In genomic region chr11:85776861-85777360, GRCm38 (mm10) we compare ENCODE assay signal across 24 mouse cellular contexts. TPM values are rescaled to one million over a fixed set of nuclear protein-coding genes. Genes with fewer than 3 reads are reported as not detected.
A peak's percentile ranks its signal among the peaks of the same experiment; 100 is the strongest.
DNase-seq lines count a peak whose midpoint lies in the region; ATAC-seq and TF ChIP-seq lines count a peak whose summit lies in the region.
"Had no signal": no experiment of that assay in that cellular context is flagged by ENCODE, and none has a peak within 500 bp of the region (broad histone marks: within the 10 kb centered on the region; RNA-seq: fewer than 3 reads in every experiment).

No protein-coding gene starts in this region.

- H3K9me3 ChIP-seq in lung, embryonic 16.5 days (ENCODE audit: control insufficient read depth, low read length), result no peaks in the 10 kb centered on the region
- H3K9me3 ChIP-seq in embryonic facial prominence, embryonic 10.5 days, result no peaks in the 10 kb centered on the region
- H3K9me3 ChIP-seq: embryonic facial prominence, embryonic 12.5 days; heart, embryonic 12.5 days; hindbrain, embryonic 13.5 days; neural tube, embryonic 15.5 days had no signal

- H3K4me1 ChIP-seq in lung, embryonic 16.5 days (replicated peaks; ENCODE audit: control insufficient read depth, insufficient read depth, low read length), result peaks cover 46% of the 10 kb centered on the region
- H3K4me1 ChIP-seq in lung, adult 2 months (ENCODE audit: control insufficient read depth, insufficient read depth, low read length), result peaks cover 16% of the 10 kb centered on the region
- peaks cover 71% of the 10 kb centered on the region for H3K4me1 ChIP-seq in embryonic facial prominence, embryonic 10.5 days

- no peak overlapping the region for H3K9ac ChIP-seq in lung, embryonic 16.5 days (ENCODE audit: low read length)
- H3K9ac ChIP-seq: embryonic facial prominence, embryonic 12.5 days; heart, embryonic 12.5 days; hindbrain, embryonic 13.5 days; liver, postnatal 0 days; neural tube, embryonic 15.5 days had no signal

- no peak overlapping the region for H3K4me3 ChIP-seq in lung, embryonic 16.5 days (ENCODE audit: low read length)
- H3K4me3 ChIP-seq in lung, adult 2 months (replicated peaks; ENCODE audit: extremely low read depth, low read depth, low read length), result no peak overlapping the region
- no peak overlapping the region for H3K4me3 ChIP-seq in embryonic facial prominence, embryonic 10.5 days
- H3K4me3 ChIP-seq: embryonic facial prominence, embryonic 12.5 days; erythroblast, embryonic 14.5 days; heart, embryonic 12.5 days; hindbrain, embryonic 13.5 days; neural tube, embryonic 15.5 days had no signal

- TF ChIP-seq POLR2A in lung, adult 2 months (IDR thresholded peaks at IDR 0.05; ENCODE audit: borderline replicate concordance, extremely low read depth, low read depth, low read length), result no peak

- no peaks in the 10 kb centered on the region for H3K27me3 ChIP-seq in lung, embryonic 16.5 days (ENCODE audit: control insufficient read depth, insufficient read depth, low read depth, low read length)
- H3K27me3 ChIP-seq in embryonic facial prominence, embryonic 10.5 days (replicated peaks; ENCODE audit: low read depth, poor library complexity, severe bottlenecking), result peaks cover 76% of the 10 kb centered on the region

- WGBS in lung, embryonic 16.5 days, result 54% methylated on average over 7 of the region's 7 CpGs
- WGBS in lung, adult 2 months, result 70% methylated on average over 7 of the region's 7 CpGs
- 57% methylated on average over 7 of the region's 7 CpGs for WGBS in embryonic facial prominence, embryonic 10.5 days

- ATAC-seq in lung, embryonic 16.5 days (ENCODE audit: low read depth), result no peak
- ATAC-seq: forebrain, embryonic 14.5 days; liver, postnatal 0 days had no signal

- no peaks in the 10 kb centered on the region for H3K36me3 ChIP-seq in lung, embryonic 16.5 days (ENCODE audit: control insufficient read depth, insufficient read depth, low read length)
- H3K36me3 ChIP-seq in embryonic facial prominence, embryonic 10.5 days (replicated peaks), result no peaks in the 10 kb centered on the region
- H3K36me3 ChIP-seq: embryonic facial prominence, embryonic 12.5 days; heart, embryonic 12.5 days; hindbrain, embryonic 13.5 days; neural tube, embryonic 15.5 days had no signal

- TF ChIP-seq CTCF in lung, adult 2 months (IDR thresholded peaks at IDR 0.05; ENCODE audit: insufficient read depth, low read length), result no peak

- peak overlapping the region; percentile 94 for H3K27ac ChIP-seq in lung, embryonic 16.5 days (ENCODE audit: low read length)
- 0 out of 2 replicates have a peak overlapping the region, but pooled peaks have one; percentile 1 for H3K27ac ChIP-seq in embryonic facial prominence, embryonic 10.5 days (replicated peaks)
- H3K27ac ChIP-seq: hindbrain, embryonic 13.5 days; neural tube, embryonic 15.5 days had no signal

- peak; percentile 35 to 61 for DNase-seq in heart, adult 18-20 months
- DNase-seq in heart, postnatal 36 days, result no peak
- DNase-seq in lung, adult 2 months, result no peak
- no peak for DNase-seq in embryonic facial prominence, embryonic 10.5 days (ENCODE audit: low spot score)
- DNase-seq in skeletal muscle tissue, adult 2 months (ENCODE audit: low read depth, low spot score), result peak; percentile 18
- DNase-seq in spleen, postnatal 14 days (ENCODE audit: low spot score in 2 of 2), result no peak
- DNase-seq: cerebellum, adult 18-20 months; cerebellum, postnatal 14 days; kidney, adult 11 months; kidney, postnatal 14 days; left cerebral cortex, postnatal 4 days; liver; liver, postnatal 0 days; right cerebral cortex, postnatal 14 days; spleen, adult 18-20 months had no signal

- intact Hi-C loops in heart, postnatal 36 days (cut with DNase I), result no loop called here

- no peak overlapping the region for H3K4me2 ChIP-seq in lung, embryonic 16.5 days (ENCODE audit: low read depth, low read length)
- H3K4me2 ChIP-seq: embryonic facial prominence, embryonic 12.5 days; heart, embryonic 12.5 days; hindbrain, embryonic 13.5 days; midbrain, embryonic 11.5 days; neural tube, embryonic 15.5 days had no signal

RNA-seq across cellular contexts. Expression of gene Tbx2, which starts 55.4 kb away (rescaled TPM):
- total RNA-seq in heart, adult 18-20 months (2021), result 1 to 10 TPM; 3.9 to 4.9 TPM
- 1 to 10 TPM; 6.2 to 6.9 TPM for total RNA-seq in heart, postnatal 36 days (2021)
- polyA plus RNA-seq in lung, embryonic 16.5 days (2015; fragmentation: Nextera tagmentation; extraction: Ambion mirVana), result 24.6 and 25.1 TPM in 2 replicates
- polyA plus RNA-seq in lung, adult 2 months (2012; rRNA removed), result 257 and 302 TPM in 2 replicates
- polyA plus RNA-seq in embryonic facial prominence, embryonic 10.5 days (2016; fragmentation: Nextera tagmentation; extraction: Ambion mirVana), result 9.9 and 10.9 TPM in 2 replicates
- total RNA-seq: megakaryocyte progenitor cell, adult 5-6 weeks had no signal

Comparison
In these comparisons a context has a peak if more than half of its experiments do, and no peak if none do; other contexts are left out.
1. DNase-seq: peak in heart, adult 18-20 months (2 of 2) and skeletal muscle tissue, adult 2 months (single experiment); none in heart, postnatal 36 days (0 of 2), lung, adult 2 months (single experiment), embryonic facial prominence, embryonic 10.5 days (single experiment) and spleen, postnatal 14 days (0 of 2).